Mouse (Mus musculus) embryonic facial prominence, embryonic 11.5 days (tissue): ENCODE measurements around the gene Rasgef1b. TPM values are rescaled to one million over a fixed set of nuclear protein-coding genes. Genes with fewer than 3 reads are reported as not detected.
A peak's percentile ranks its signal among the peaks of the same experiment; 100 is the strongest.

Experiments
- ATAC-seq: fragments of 200-750 bp; cut with Nextera tagmentation; replicated peaks from 2 replicates; pipeline ENCODE4 v1.8.0; 2017; ENCODE audit warnings: low read depth; ENCODE audit not compliant: insufficient number of reproducible peaks, low FRiP score, low TSS enrichment
- DNase-seq: peaks from one replicate; pipeline ENCODE4 v3.0.0-alpha.2; 2015; ENCODE audit warnings: low spot score
- H3K27ac ChIP-seq: fragments of 300-500 bp; sonication (generic); replicated peaks from 2 replicates; pipeline ENCODE4 v1.5.1; 2014; ENCODE audit warnings: mild to moderate bottlenecking, low read depth, low read length, control low read depth
- H3K27me3 ChIP-seq: fragments of 300-500 bp; sonication (generic); 2 replicates; pipeline ENCODE4 v1.6.1; 2014; ENCODE audit warnings: mild to moderate bottlenecking, low read length, moderate library complexity, mixed read lengths; ENCODE audit not compliant: control insufficient read depth, insufficient read depth
- H3K36me3 ChIP-seq: fragments of 300-500 bp; sonication (generic); replicated peaks from 2 replicates; pipeline ENCODE4 v1.6.1; 2014; ENCODE audit warnings: low read depth, mild to moderate bottlenecking, low read length, moderate library complexity, mixed read lengths; ENCODE audit not compliant: control insufficient read depth, insufficient read depth
- H3K4me1 ChIP-seq: fragments of 300-500 bp; sonication (generic); 2 replicates; pipeline ENCODE4 v1.6.1; 2014; ENCODE audit warnings: low read length, mixed read lengths; ENCODE audit not compliant: control insufficient read depth, insufficient read depth
- H3K4me2 ChIP-seq: fragments of 300-500 bp; sonication (generic); 2 replicates; pipeline ENCODE4 v1.6.1; 2014; ENCODE audit warnings: low read depth, mild to moderate bottlenecking, control low read depth, low read length, moderate library complexity
- H3K4me3 ChIP-seq: fragments of 300-500 bp; sonication (generic); 2 replicates; pipeline ENCODE4 v1.5.1; 2014; ENCODE audit warnings: low read depth, low read length, control low read depth
- H3K9ac ChIP-seq: fragments of 300-500 bp; sonication (generic); replicated peaks from 2 replicates; pipeline ENCODE4 v1.6.1; 2014; ENCODE audit warnings: mild to moderate bottlenecking, control low read depth, low read length
- H3K9me3 ChIP-seq: fragments of 300-500 bp; sonication (generic); replicated peaks from 2 replicates; pipeline ENCODE4 v1.6.1; 2016; ENCODE audit warnings: mild to moderate bottlenecking, low read length, inconsistent platforms, mixed read lengths; ENCODE audit not compliant: control insufficient read depth
- WGBS: fragments of 180-500 bp; shearing (Covaris S2); extraction: QIAGEN DNeasy Blood & Tissue Kit; methylation state at CpG from one replicate; pipeline ENCODE4 v1.1.7; 2014; 5-methylcytosine and 5-hydroxymethylcytosine counted together
- polyA plus RNA-seq: library from polyadenylated mRNA; unstranded; fragments of >200 nt; fragmentation: Nextera tagmentation; extraction: Ambion mirVana; gene quantifications from 2 replicates; pipeline ENCODE4 v1.2.1, GENCODE M21; 2014

Gene Rasgef1b
- polyA plus RNA-seq: 11.8 and 14.2 TPM in 2 replicates

- DNase-seq (peak; percentile 91), ATAC-seq (peak; percentile 93)
- WGBS: under 1% methylated on average over 37 of the region's 53 CpGs
- Histone ChIP-seq H3K4me2 (peak within 1 kb of the TSS; percentile 98), H3K9ac (peak within 1 kb of the TSS; percentile 53), H3K27ac (no peak within 1 kb of the TSS), H3K27me3 (peaks cover 5% of the 10 kb centered on the region; the same call in 1 of the 2 replicates), H3K4me3 (peak within 1 kb of the TSS; percentile 63), H3K36me3 (no peaks in the 10 kb centered on the region), H3K4me1 (peaks cover 4% of the 10 kb centered on the region; the same call in 1 of the 2 replicates), H3K9me3 (no peaks in the 10 kb centered on the region)
These were observed at the start of gene Rasgef1b for GRCm38 (mm10) chr5:99728649-99729212. TSS of gene Rasgef1b (minus strand) at chr5:99729065.

GRCm38 (mm10) chr5:99775342-99775741 lies 46.5 kb upstream of the Rasgef1b start:
- Histone ChIP-seq H3K27me3 (no peaks in the 10 kb centered on the region), H3K4me2 (no peak overlapping the region), H3K36me3 (no peaks in the 10 kb centered on the region), H3K9ac (no peak overlapping the region), H3K9me3 (no peaks in the 10 kb centered on the region), H3K27ac (no peak overlapping the region), H3K4me3 (no peak overlapping the region), H3K4me1 (no peaks in the 10 kb centered on the region)
- DNase-seq (no peak), ATAC-seq (no peak)
- WGBS: 84% methylated on average over 16 of the region's 16 CpGs

- Histone ChIP-seq H3K4me3 (no peak overlapping the region), H3K27ac (no peak overlapping the region), H3K36me3 (no peaks in the 10 kb centered on the region), H3K9me3 (no peaks in the 10 kb centered on the region), H3K27me3 (no peaks in the 10 kb centered on the region), H3K9ac (no peak overlapping the region), H3K4me1 (no peaks in the 10 kb centered on the region), H3K4me2 (no peak overlapping the region)
- ATAC-seq (no peak), DNase-seq (no peak)
- 79% methylated on average over 9 of the region's 9 CpGs for WGBS
These were observed 44.4 kb upstream of the Rasgef1b start for GRCm38 (mm10) chr5:99773265-99773664.

GRCm38 (mm10) chr5:99764246-99764645 lies 35.4 kb upstream of the Rasgef1b start:
- DNase-seq (no peak), ATAC-seq (no peak)
- WGBS: 84% methylated on average over 3 of the region's 3 CpGs
- no peaks in the 10 kb centered on the region for H3K9me3 ChIP-seq
- H3K4me2 ChIP-seq: no peak overlapping the region
- H3K9ac ChIP-seq: no peak overlapping the region
- H3K27ac ChIP-seq: no peak overlapping the region
- no peak overlapping the region for H3K4me3 ChIP-seq
- no peaks in the 10 kb centered on the region for H3K36me3 ChIP-seq
- H3K27me3 ChIP-seq: no peaks in the 10 kb centered on the region
- H3K4me1 ChIP-seq: no peaks in the 10 kb centered on the region

GRCm38 (mm10) chr5:99758859-99759258 lies 30.0 kb upstream of the Rasgef1b start:
- H3K27ac ChIP-seq: no peak overlapping the region
- DNase-seq (no peak), ATAC-seq (no peak)
- no peak overlapping the region for H3K4me3 ChIP-seq
- H3K9ac ChIP-seq: no peak overlapping the region
- no peak overlapping the region for H3K4me2 ChIP-seq
- no peaks in the 10 kb centered on the region for H3K9me3 ChIP-seq
- no peaks in the 10 kb centered on the region for H3K27me3 ChIP-seq
- no peaks in the 10 kb centered on the region for H3K4me1 ChIP-seq
- no peaks in the 10 kb centered on the region for H3K36me3 ChIP-seq
- 57% methylated on average over 5 of the region's 5 CpGs for WGBS

- H3K4me1 ChIP-seq: no peaks in the 10 kb centered on the region
- no peak overlapping the region for H3K4me2 ChIP-seq
- 84% methylated on average over 12 of the region's 12 CpGs for WGBS
- no peak overlapping the region for H3K4me3 ChIP-seq
- no peak overlapping the region for H3K27ac ChIP-seq
- no peak for ATAC-seq
- H3K36me3 ChIP-seq: no peaks in the 10 kb centered on the region
- no peak for DNase-seq
- H3K9ac ChIP-seq: no peak overlapping the region
- no peaks in the 10 kb centered on the region for H3K9me3 ChIP-seq
- H3K27me3 ChIP-seq: no peaks in the 10 kb centered on the region
These were observed 25.0 kb upstream of the Rasgef1b start for GRCm38 (mm10) chr5:99753843-99754242.

GRCm38 (mm10) chr5:99753368-99753767 lies 24.5 kb upstream of the Rasgef1b start:
- Histone ChIP-seq H3K4me3 (no peak overlapping the region), H3K4me1 (no peaks in the 10 kb centered on the region), H3K9ac (no peak overlapping the region), H3K9me3 (no peaks in the 10 kb centered on the region), H3K27ac (no peak overlapping the region), H3K27me3 (no peaks in the 10 kb centered on the region), H3K36me3 (no peaks in the 10 kb centered on the region), H3K4me2 (no peak overlapping the region)
- WGBS: 76% methylated on average over 13 of the region's 13 CpGs
- no peak for ATAC-seq
- no peak for DNase-seq

GRCm38 (mm10) chr5:99752670-99753231 lies 23.9 kb upstream of the Rasgef1b start:
- 84% methylated on average over 5 of the region's 5 CpGs for WGBS
- no peaks in the 10 kb centered on the region for H3K9me3 ChIP-seq
- H3K27ac ChIP-seq: no peak overlapping the region
- no peak overlapping the region for H3K9ac ChIP-seq
- DNase-seq (no peak), ATAC-seq (no peak)
- H3K4me1 ChIP-seq: no peaks in the 10 kb centered on the region
- no peaks in the 10 kb centered on the region for H3K27me3 ChIP-seq
- no peak overlapping the region for H3K4me2 ChIP-seq
- H3K36me3 ChIP-seq: no peaks in the 10 kb centered on the region
- H3K4me3 ChIP-seq: no peak overlapping the region
